Mouse (Mus musculus) cerebellum, postnatal 25 days (tissue): ENCODE results near the gene Yy2.

ENCODE experiments used
- DNase-seq, 2 experiments: peaks; one replicate each; pipeline ENCODE4 v3.0.0; 2021; ENCODE audit warnings: mixed read lengths in 2 of 2

The Yy2 gene

DNA sequence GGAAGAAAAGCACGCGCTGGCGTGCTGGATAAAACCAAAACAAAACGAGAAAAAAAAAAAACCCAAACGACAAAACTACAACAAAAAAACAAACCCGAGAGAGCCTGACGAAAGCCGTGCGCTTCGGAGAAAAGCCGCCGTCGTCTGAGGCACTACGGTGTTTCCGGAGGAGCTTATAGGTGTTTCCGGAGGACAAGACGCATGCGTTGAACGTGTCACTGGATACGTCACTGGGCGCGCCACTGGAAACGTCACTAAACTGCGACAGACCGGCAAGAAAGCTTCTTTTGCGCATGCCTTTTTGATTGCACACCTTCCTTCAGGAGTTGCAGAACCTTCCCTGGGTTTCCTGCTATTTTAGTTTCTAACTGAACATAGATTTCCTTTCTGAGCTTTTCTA, at the start of gene Yy2:
Yy2 (minus strand) TSS at position 146 of the 400 bp plus-strand sequence.
- no peak for DNase-seq

DNA sequence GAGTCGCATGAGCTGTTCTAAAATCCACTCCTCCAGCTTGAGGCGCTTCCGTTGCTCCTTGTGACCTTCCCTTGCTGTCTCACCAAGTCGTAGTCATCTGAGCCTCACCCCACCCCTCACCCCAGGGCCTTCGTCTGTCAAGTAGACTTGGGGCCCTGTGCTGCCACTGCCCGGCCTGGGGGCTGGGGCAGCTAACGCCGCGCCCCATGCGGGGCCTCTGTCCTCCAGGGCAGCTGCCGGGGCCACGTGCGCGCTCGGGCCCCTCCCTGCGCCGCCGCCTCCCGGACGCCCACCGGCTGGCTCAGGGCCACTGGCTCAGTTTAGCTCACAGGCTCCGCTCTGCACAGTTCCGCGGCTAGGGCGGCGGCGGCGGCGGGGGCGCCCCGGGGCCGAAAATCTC, 44.1 kb upstream of the Yy2 start:
- peak; percentile 5 to 32 for DNase-seq

DNA sequence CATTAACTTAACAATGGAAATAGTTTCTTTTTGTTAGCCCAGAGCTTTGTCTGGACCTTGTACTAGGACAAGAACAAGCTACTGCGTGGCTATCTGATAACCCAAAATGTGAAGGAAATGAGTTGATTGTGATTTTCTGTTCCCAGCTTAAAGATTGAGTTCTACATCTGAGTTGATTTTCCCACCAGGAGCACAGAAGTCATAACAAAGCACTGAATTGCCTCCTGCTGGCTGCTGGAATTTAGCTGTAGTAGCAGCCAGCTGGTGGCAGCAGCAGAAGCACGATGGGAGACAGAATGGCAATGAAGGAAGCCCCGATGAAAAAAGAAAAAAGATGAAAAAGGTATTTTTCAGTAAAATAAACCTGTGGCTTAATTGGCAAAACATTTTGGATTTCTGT, 32.7 kb upstream of the Yy2 start:
- DNase-seq = peak; percentile 41 to 64

DNA sequence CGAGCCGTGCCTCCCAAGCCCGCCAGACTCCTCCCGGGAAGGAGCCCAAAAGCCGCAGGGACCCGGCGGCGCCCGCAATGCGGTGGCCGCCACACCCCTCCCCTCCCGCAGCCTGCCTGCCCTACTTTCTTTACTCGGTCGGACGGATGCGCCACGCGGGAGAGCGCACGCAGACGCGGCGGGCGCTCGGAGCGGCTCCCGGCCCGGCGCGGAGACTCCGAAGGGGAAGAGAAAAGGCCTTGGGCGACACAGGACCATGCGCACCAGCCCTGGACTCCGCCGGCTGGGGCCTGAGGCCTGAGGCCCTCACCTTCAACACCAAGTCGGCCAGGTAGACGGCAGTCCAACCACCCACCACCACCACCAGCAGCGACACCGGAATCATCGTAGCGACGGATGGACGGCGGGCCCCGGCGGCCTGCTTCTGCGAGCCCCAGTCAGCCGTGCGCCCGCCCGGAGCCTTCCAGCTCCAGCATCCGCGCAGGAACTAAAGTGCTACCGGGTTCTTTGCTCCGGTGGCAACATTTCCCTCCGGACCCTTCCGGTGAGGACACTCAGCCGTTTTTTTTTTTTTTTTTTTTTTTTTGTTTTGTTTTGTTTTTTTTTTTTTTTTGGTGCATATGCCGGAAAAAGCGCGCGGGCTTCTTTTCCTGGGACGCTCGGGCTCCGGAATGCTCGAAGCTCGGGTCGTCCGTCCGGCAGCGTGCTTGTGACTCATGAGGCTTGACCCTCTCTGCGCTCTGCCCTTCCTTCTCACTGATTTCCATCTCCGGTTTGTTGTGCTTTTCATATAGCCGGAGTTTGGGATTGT, 29.6 kb upstream of the Yy2 start, which contains the start of gene Mbtps2:
Mbtps2 (minus strand) TSS at position 530 of the 811 bp plus-strand sequence.
- DNase-seq = peak; percentile 81 to 85

DNA sequence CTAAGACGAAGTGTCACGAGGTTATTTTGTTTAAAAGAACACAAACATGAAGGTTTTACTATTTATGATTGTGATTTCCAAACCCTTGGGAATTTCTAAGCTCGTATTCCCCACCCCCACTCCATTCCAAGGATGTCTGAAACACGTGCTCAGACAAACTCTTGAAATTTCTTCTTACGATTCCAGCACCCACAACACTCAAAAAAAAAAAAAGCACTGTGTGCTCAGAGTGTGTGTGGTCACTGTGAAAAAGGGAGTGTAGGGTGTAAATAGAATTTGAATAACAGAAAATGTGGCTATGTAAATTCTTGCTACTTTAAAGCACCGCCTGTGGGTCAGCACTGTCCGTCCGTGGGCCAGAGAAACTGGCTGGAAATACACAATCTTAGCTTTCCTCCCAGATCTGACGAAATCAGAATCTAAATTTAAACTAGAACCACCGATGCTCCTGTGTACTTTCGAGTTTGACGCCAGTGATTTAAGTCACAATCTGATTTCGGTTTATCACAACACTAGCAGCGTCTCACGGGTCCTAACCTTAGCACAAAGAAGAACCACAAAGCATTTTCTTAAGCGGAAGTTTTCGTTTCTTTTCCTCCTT, 28.9 kb upstream of the Yy2 start:
- no peak for DNase-seq

DNA sequence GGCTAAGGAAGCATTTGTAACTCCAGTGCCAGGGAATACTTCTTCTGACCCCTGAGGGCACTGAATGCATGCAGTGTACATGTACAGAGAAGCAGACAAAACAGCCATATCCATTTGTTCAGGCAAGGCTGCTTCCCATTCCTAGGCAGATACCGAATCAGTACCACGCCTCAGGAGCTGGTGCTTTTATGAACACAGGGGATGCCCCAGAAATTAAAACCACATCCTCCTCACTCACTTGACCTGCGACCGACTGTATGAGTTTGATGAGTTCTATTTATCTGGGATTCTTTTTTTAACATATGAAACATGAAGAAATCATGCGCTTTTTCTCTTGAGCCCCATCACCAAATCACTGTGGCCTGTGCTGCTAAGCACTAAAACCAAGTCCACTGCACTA, 28.0 kb upstream of the Yy2 start:
- DNase-seq = no peak

DNA sequence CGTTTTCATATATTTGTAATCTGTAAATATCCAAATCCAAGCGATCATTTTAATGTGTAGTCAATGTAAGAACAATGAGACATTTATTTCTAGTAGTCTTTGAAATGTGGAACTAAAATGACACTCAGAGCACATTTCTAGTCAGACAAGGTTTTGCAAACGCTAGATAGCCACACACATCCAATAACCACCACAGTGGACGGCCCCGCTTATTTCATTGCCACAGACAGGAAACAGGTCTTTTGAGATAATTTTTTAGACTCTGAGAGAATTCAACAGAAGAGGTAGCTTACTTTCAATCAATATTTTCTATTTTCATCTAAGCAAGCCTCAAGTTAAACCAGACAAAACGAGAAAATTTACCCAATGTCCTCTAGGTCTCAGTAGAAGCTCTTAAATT, 27.1 kb upstream of the Yy2 start:
- no peak for DNase-seq

DNA sequence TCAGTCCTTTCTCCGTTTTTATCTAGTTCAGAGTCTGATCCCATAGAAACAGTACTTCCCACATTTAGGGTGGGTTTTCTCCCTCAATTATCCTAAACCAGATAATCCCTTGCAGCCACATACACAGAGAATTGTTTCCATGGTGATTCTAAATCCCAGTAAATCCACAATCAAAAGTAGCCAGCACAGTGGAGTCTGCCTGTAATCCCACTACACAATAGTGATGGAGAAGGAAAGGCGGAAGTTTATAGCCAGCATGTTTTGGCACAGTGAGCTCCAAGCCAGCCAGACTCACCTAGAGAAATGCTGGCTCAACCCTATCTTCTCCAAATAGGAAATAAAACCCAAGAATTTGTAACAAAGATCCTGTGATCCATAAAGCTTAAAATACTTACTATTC, 25.8 kb upstream of the Yy2 start:
- no peak for DNase-seq

DNA sequence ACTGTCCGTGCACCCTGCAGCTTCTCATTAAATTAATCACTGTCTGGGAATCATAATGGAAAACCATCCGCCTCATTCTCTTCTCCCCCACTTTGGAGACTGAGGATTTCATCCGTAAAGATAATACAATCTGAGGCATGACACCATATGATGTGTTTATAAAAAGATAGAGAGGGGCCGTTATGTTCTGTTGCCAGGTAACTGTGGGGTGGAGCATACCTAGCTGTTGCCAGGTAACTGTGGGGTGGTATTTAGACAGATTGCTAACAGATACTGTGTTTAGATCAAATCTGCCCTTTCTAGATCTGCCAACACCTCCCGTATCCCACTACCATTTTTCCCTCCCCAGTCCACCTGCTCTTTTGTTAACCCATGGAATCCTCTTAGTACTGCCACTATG, 18.2 kb upstream of the Yy2 start:
- DNase-seq = peak; percentile 29 to 34

DNA sequence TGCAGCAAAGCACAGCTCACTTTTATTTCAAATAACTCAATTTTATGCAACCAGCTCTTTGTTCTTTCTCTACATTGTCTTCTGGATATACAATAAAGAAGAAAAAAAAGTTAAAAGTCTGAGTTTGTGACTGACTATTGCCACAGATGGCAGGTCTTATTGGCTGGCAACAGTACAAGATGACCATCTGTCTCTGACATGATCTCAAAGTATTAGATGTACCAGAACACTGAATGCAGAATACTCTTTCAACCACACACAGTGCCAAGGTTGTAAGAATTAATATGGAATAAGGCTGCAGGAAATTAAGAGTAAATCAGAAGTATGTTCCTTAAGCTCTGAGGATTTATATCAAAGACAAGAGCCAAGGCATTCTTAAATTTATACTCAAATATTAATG, 17.6 kb upstream of the Yy2 start:
- DNase-seq = peak; percentile 28 to 72

DNA sequence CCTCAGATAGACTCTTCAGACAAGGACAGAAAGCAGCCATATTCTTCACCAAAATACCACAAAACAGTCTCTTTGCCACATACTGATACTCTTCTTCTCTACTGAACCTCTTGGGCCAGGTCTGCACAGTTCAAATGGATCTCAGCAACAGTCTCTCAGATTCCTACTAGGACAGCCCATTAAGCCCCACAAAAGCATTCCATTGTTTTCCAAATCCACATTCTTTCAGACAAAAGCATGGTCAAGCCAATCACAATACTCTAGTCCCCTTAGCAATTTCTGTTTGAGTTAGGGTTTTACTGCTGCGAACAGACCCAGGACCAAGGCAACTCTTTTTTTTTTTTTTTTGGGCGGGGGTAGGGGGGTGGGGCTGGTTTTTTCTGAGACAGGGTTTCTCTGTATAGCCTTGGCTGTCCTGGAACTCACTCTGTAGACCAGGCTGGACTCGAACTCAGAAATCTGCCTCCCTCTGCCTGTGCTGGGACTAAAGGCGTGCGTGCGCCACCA, 10.4 kb upstream of the Yy2 start:
- no peak for DNase-seq

DNA sequence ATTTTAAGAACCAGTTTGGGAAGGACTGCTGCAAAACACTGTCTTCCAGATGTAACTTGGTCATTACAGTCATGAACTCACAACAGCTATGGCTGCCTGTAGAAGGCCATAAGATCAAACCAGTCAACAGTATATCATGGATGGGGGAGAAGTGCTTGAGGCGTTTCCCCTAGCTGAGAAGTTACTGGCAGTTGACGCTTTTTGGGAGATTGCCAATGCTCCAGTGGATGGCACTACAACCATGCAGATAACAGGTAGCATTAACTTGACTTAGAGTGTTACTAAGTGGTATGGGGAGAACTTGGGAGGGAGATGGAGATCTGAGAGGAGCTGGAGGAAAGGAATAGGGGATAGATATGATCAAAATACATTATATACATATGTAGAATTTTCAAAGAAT, 5.9 kb upstream of the Yy2 start:
- DNase-seq = no peak

DNA sequence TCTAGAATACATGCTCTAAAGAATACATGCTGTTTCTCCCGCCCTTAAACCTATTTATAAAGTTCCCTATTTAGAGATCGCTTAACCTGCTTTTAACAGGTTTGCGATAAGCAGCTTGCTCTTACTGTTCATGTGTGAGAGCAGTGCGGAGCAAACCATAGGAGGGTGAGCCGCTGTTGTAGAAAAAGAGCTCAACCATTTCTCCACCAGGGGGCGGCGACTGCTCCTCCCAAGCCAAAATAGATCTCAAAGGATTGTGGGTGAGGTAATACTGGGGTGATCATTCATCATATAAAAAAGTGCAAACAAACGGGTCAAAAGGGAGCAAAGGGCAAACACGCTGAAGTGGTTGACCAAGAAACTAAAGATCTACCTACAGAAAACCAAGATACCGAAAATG, 5.0 kb downstream of the Yy2 start:
- DNase-seq = peak in 1 of 2 experiments; percentile 38

DNA sequence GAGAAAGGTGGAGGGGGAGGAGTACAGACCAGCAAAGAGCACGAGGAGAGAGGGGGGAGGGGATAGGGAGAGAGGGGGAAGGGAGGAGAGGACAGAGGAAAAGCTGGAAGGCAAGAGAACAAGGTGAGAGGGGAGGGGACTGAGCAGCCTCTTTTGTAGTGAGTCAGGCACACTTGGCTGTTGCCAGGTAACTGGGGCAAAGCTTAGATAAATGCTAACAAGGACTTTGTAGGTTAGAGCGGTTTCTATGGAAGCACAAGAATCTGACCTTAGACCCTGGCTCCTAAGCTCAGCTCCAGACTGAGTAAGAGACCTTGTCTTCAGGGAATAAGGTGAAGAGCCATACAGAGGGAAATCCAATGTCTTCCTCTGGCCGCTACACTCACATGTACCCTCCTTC, 21.7 kb downstream of the Yy2 start:
- DNase-seq = no peak
